Mouse (Mus musculus) liver, postnatal 0 days (tissue): ENCODE measurements around the gene Cebpz. TPM values are rescaled to one million over a fixed set of nuclear protein-coding genes. Genes with fewer than 3 reads are reported as not detected.
A peak's percentile ranks its signal among the peaks of the same experiment; 100 is the strongest.

Source experiments
- ATAC-seq: fragments of 200-750 bp; cut with Nextera tagmentation; 2 replicates; pipeline ENCODE4 v1.8.0; 2017; ENCODE audit warnings: mild to moderate bottlenecking, moderate library complexity
- DNase-seq: peaks from one replicate; pipeline ENCODE4 v3.0.0-alpha.2; 2016
- H3K27ac ChIP-seq: fragments of 300-500 bp; sonication (generic); 2 replicates; pipeline ENCODE4 v1.5.1; 2014; ENCODE audit warnings: antibody characterized with exemption, moderate library complexity, mild to moderate bottlenecking, low read depth
- H3K27me3 ChIP-seq: fragments of 300-500 bp; sonication (generic); 2 replicates; pipeline ENCODE4 v1.6.1; 2014; ENCODE audit warnings: low read length, control low read depth, mixed read lengths; ENCODE audit not compliant: insufficient read depth
- H3K36me3 ChIP-seq: fragments of 300-500 bp; sonication (generic); replicated peaks from 2 replicates; pipeline ENCODE4 v1.6.1; 2014; ENCODE audit warnings: mild to moderate bottlenecking, control low read depth, low read length, moderate library complexity, mixed read lengths; ENCODE audit not compliant: insufficient read depth
- H3K4me1 ChIP-seq: fragments of 300-500 bp; sonication (generic); 2 replicates; pipeline ENCODE4 v1.6.1; 2014; ENCODE audit warnings: antibody characterized with exemption, mild to moderate bottlenecking, control low read depth; ENCODE audit not compliant: insufficient read depth
- H3K4me2 ChIP-seq: fragments of 300-500 bp; sonication (generic); 2 replicates; pipeline ENCODE4 v1.6.1; 2014; ENCODE audit warnings: low read depth, mild to moderate bottlenecking, low read length, moderate library complexity, mixed read lengths
- H3K4me3 ChIP-seq: fragments of 300-500 bp; sonication (generic); 2 replicates; pipeline ENCODE4 v1.5.1; 2014; ENCODE audit warnings: low read depth, low read length
- H3K9ac ChIP-seq: fragments of 300-500 bp; sonication (generic); replicated peaks from 2 replicates; pipeline ENCODE4 v1.6.1; 2014; ENCODE audit warnings: mild to moderate bottlenecking, moderate library complexity
- H3K9me3 ChIP-seq: fragments of 300-500 bp; sonication (generic); 2 replicates; pipeline ENCODE4 v1.6.1; 2016; ENCODE audit warnings: mild to moderate bottlenecking, control low read depth, low read length, mixed read lengths
- CTCF ChIP-seq: sonication (generic); IDR thresholded peaks from 2 replicates; pipeline ENCODE4 v1.5.1; 2016; ENCODE audit warnings: antibody characterized with exemption, low read depth
- EP300 ChIP-seq: IDR thresholded peaks from 2 replicates; pipeline ENCODE4 v1.6.1; 2016; ENCODE audit warnings: antibody characterized with exemption, low read depth, mild to moderate bottlenecking
- WGBS: fragments of 180-500 bp; shearing (Covaris S2); extraction: QIAGEN DNeasy Blood & Tissue Kit; methylation state at CpG from one replicate; pipeline ENCODE4 v1.1.7; 2014; ENCODE audit not compliant: insufficient replicate concordance; 5-methylcytosine and 5-hydroxymethylcytosine counted together
- polyA plus RNA-seq: library from polyadenylated mRNA; unstranded; fragments of >200 nt; fragmentation: Nextera tagmentation; extraction: Ambion mirVana; gene quantifications from 2 replicates; pipeline ENCODE4 v1.2.1, GENCODE M21; 2015

Gene Cebpz
- polyA plus RNA-seq, 1 experiment from 2014 or later, result 34.6 TPM

- TF ChIP-seq EP300 (no peak), CTCF (no peak)
- DNase-seq (no peak), ATAC-seq (no peak)
- Histone ChIP-seq H3K4me1 (peaks cover 18% of the 10 kb centered on the region), H3K4me3 (no peak overlapping the region), H3K27me3 (no peaks in the 10 kb centered on the region), H3K9me3 (no peaks in the 10 kb centered on the region), H3K4me2 (no peak overlapping the region), H3K9ac (no peak overlapping the region), H3K27ac (no peak overlapping the region), H3K36me3 (peaks cover 8% of the 10 kb centered on the region; the same call in 1 of the 2 replicates)
- 75% methylated on average over 3 of the region's 3 CpGs for WGBS
Measured at GRCm38 (mm10) chr17:78913921-78914320, 22.9 kb downstream of the Cebpz start.

GRCm38 (mm10) chr17:78912861-78913281 lies 24.0 kb downstream of the Cebpz start:
- TF ChIP-seq EP300 (0 out of 2 replicates have a peak, but pooled peaks have one; percentile 17), CTCF (no peak)
- ATAC-seq (peak; percentile 9; the same call in 1 of the 2 replicates), DNase-seq (peak; percentile 53)
- 20% methylated on average over 6 of the region's 6 CpGs for WGBS
- Histone ChIP-seq H3K9me3 (no peaks in the 10 kb centered on the region), H3K9ac (peak overlapping the region; percentile 2; the same call in 1 of the 2 replicates), H3K36me3 (no peaks in the 10 kb centered on the region), H3K27ac (no peak overlapping the region), H3K4me3 (peak overlapping the region; percentile 33), H3K4me1 (peaks cover 18% of the 10 kb centered on the region), H3K4me2 (peak overlapping the region; percentile 53), H3K27me3 (no peaks in the 10 kb centered on the region)

GRCm38 (mm10) chr17:78909374-78909773 lies 27.5 kb downstream of the Cebpz start:
- 65% methylated on average over 2 of the region's 2 CpGs for WGBS
- no peaks in the 10 kb centered on the region for H3K36me3 ChIP-seq
- DNase-seq, result no peak
- TF ChIP-seq EP300, result no peak
- no peak for TF ChIP-seq CTCF
- no peaks in the 10 kb centered on the region for H3K9me3 ChIP-seq
- 0 out of 2 replicates have a peak, but pooled peaks cover 3% of the 10 kb centered on the region for H3K4me1 ChIP-seq
- no peaks in the 10 kb centered on the region for H3K27me3 ChIP-seq
- H3K4me3 ChIP-seq, result no peak overlapping the region
- ATAC-seq, result no peak
- H3K27ac ChIP-seq, result no peak overlapping the region
- H3K4me2 ChIP-seq, result no peak overlapping the region
- H3K9ac ChIP-seq, result no peak overlapping the region

GRCm38 (mm10) chr17:78906892-78907291 lies 30.0 kb downstream of the Cebpz start, which contains the start of gene Sult6b1:
TSS of gene Sult6b1 (minus strand) at chr17:78906992.
- H3K4me1 ChIP-seq, result no peaks in the 10 kb centered on the region
- DNase-seq, result no peak
- no peak within 1 kb of the TSS for H3K4me2 ChIP-seq
- no peak for ATAC-seq
- H3K27me3 ChIP-seq, result no peaks in the 10 kb centered on the region
- H3K36me3 ChIP-seq, result no peaks in the 10 kb centered on the region
- no peaks in the 10 kb centered on the region for H3K9me3 ChIP-seq
- no peak within 1 kb of the TSS for H3K27ac ChIP-seq
- TF ChIP-seq EP300, result no peak
- no peak for TF ChIP-seq CTCF
- WGBS, result 77% methylated on average over 5 of the region's 5 CpGs
- no peak within 1 kb of the TSS for H3K9ac ChIP-seq
- H3K4me3 ChIP-seq, result no peak within 1 kb of the TSS

GRCm38 (mm10) chr17:78903158-78903557 lies 33.7 kb downstream of the Cebpz start:
- no peak overlapping the region for H3K9ac ChIP-seq
- no peak for ATAC-seq
- no peak for DNase-seq
- no peaks in the 10 kb centered on the region for H3K27me3 ChIP-seq
- no peak overlapping the region for H3K4me3 ChIP-seq
- no peak for TF ChIP-seq EP300
- TF ChIP-seq CTCF, result no peak
- H3K27ac ChIP-seq, result no peak overlapping the region
- H3K9me3 ChIP-seq, result no peaks in the 10 kb centered on the region
- no peaks in the 10 kb centered on the region for H3K36me3 ChIP-seq
- no peaks in the 10 kb centered on the region for H3K4me1 ChIP-seq
- WGBS, result 67% methylated on average over 2 of the region's 2 CpGs
- no peak overlapping the region for H3K4me2 ChIP-seq

- TF ChIP-seq CTCF (peak; percentile 64), EP300 (no peak)
- ATAC-seq, result no peak
Measured at GRCm38 (mm10) chr17:78895394-78895793, 41.5 kb downstream of the Cebpz start.

More at GRCm38 (mm10) chr17:78895394-78895793, 41.5 kb downstream of the Cebpz start:
- no peak overlapping the region for H3K27ac ChIP-seq
- peak; percentile 62 for DNase-seq
- H3K27me3 ChIP-seq, result no peaks in the 10 kb centered on the region
- H3K4me2 ChIP-seq, result peak overlapping the region; percentile 42
- H3K4me3 ChIP-seq, result no peak overlapping the region
- no peak overlapping the region for H3K9ac ChIP-seq
- H3K4me1 ChIP-seq, result no peaks in the 10 kb centered on the region
- no peaks in the 10 kb centered on the region for H3K9me3 ChIP-seq
- H3K36me3 ChIP-seq, result no peaks in the 10 kb centered on the region
- 16% methylated on average over 8 of the region's 8 CpGs for WGBS
